Mouse (Mus musculus) hindbrain, embryonic 11.5 days (tissue): Measurements from ENCODE around the gene Rnf149. TPM values are rescaled to one million over a fixed set of nuclear protein-coding genes. Genes with fewer than 3 reads are reported as not detected.

ENCODE experiments used
- ATAC-seq: fragments of 200-750 bp; cut with Nextera tagmentation; 2 replicates; pipeline ENCODE4 v1.8.0; 2017; ENCODE audit warnings: mild to moderate bottlenecking, moderate TSS enrichment, moderate library complexity; ENCODE audit not compliant: low FRiP score
- DNase-seq: peaks from one replicate; pipeline ENCODE4 v3.0.0-alpha.2; 2015; ENCODE audit warnings: low spot score
- H3K27ac ChIP-seq: fragments of 300-500 bp; sonication (generic); 2 replicates; pipeline ENCODE4 v1.5.1; 2014; ENCODE audit warnings: mild to moderate bottlenecking, low read depth, low read length
- H3K27me3 ChIP-seq: fragments of 300-500 bp; sonication (generic); 2 replicates; pipeline ENCODE4 v1.6.1; 2014; ENCODE audit warnings: mild to moderate bottlenecking, low read length, moderate library complexity, mixed read lengths; ENCODE audit not compliant: control insufficient read depth, insufficient read depth
- H3K36me3 ChIP-seq: fragments of 300-500 bp; sonication (generic); 2 replicates; pipeline ENCODE4 v1.6.1; 2014; ENCODE audit warnings: mild to moderate bottlenecking, low read length, moderate library complexity, mixed read lengths; ENCODE audit not compliant: control insufficient read depth, insufficient read depth
- H3K4me1 ChIP-seq: fragments of 300-500 bp; sonication (generic); replicated peaks from 2 replicates; pipeline ENCODE4 v1.6.1; 2014; ENCODE audit warnings: low read length, mixed read lengths; ENCODE audit not compliant: control insufficient read depth, insufficient read depth
- H3K4me2 ChIP-seq: fragments of 300-500 bp; sonication (generic); replicated peaks from 2 replicates; pipeline ENCODE4 v1.6.1; 2014; ENCODE audit warnings: mild to moderate bottlenecking, low read depth, low read length
- H3K4me3 ChIP-seq: fragments of 300-500 bp; sonication (generic); 2 replicates; pipeline ENCODE4 v1.5.1; 2014; ENCODE audit warnings: low read depth, low read length
- H3K9ac ChIP-seq: fragments of 300-500 bp; sonication (generic); 2 replicates; pipeline ENCODE4 v1.6.1; 2014; ENCODE audit warnings: low read depth, low read length
- H3K9me3 ChIP-seq: fragments of 300-500 bp; sonication (generic); 2 replicates; pipeline ENCODE4 v1.6.1; 2016; ENCODE audit warnings: low read length; ENCODE audit not compliant: control insufficient read depth
- WGBS: fragments of 180-500 bp; shearing (Covaris S2); extraction: QIAGEN DNeasy Blood & Tissue Kit; methylation state at CpG from one replicate; pipeline ENCODE4 v1.1.7; 2014; 5-methylcytosine and 5-hydroxymethylcytosine counted together
- polyA plus RNA-seq: library from polyadenylated mRNA; unstranded; fragments of >200 nt; fragmentation: Nextera tagmentation; extraction: Ambion mirVana; gene quantifications from 2 replicates; pipeline ENCODE4 v1.2.1, GENCODE M21; 2014

Gene Rnf149
- polyA plus RNA-seq, 1 experiment from 2014 or later: 31.5 TPM

DNA sequence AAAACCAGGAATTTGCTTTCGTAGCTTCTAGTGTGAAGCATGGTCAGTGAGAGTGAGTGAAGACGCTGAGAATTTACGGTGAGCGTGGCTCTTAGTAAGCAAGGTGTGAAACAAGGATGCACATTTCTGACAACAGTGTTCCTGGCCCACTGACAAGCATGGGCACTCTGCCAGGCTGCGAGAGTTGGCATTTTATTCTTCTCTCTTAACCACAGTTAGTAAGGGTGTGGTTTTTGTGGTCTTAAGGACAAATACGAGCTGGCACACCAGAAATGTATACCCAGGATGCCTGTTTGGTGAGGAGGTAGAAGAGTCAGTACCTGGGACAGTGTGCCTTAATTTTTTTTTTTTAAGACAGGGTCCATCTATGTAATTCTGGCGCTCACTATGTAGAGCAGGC is 31.6 kb downstream of the Rnf149 start:
- no peaks in the 10 kb centered on the region for H3K4me1 ChIP-seq
- no peak overlapping the region for H3K9ac ChIP-seq
- DNase-seq: no peak
- no peak overlapping the region for H3K27ac ChIP-seq
- no peaks in the 10 kb centered on the region for H3K27me3 ChIP-seq
- H3K36me3 ChIP-seq: peaks cover 5% of the 10 kb centered on the region
- ATAC-seq: no peak
- no peaks in the 10 kb centered on the region for H3K9me3 ChIP-seq
- 93% methylated on average over 7 of the region's 7 CpGs for WGBS
- H3K4me2 ChIP-seq: no peak overlapping the region
- H3K4me3 ChIP-seq: no peak overlapping the region

GRCm38 (mm10) chr1:39540592-39540991 is 36.6 kb downstream of the Rnf149 start:
- DNase-seq (no peak), ATAC-seq (no peak)
- no peak overlapping the region for H3K4me2 ChIP-seq
- H3K36me3 ChIP-seq: peaks cover 18% of the 10 kb centered on the region
- H3K4me3 ChIP-seq: no peak overlapping the region
- 0 out of 2 replicates have a peak, but pooled peaks cover 5% of the 10 kb centered on the region for H3K4me1 ChIP-seq
- H3K9me3 ChIP-seq: no peaks in the 10 kb centered on the region
- no peak overlapping the region for H3K27ac ChIP-seq
- no peaks in the 10 kb centered on the region for H3K27me3 ChIP-seq
- H3K9ac ChIP-seq: no peak overlapping the region

GRCm38 (mm10) chr1:39537631-39538380 is 39.4 kb downstream of the Rnf149 start:
- 90% methylated on average over 10 of the region's 10 CpGs for WGBS
- peaks cover 18% of the 10 kb centered on the region for H3K36me3 ChIP-seq
- no peak overlapping the region for H3K27ac ChIP-seq
- H3K4me3 ChIP-seq: no peak overlapping the region
- H3K9me3 ChIP-seq: no peaks in the 10 kb centered on the region
- ATAC-seq (no peak), DNase-seq (no peak)
- no peak overlapping the region for H3K9ac ChIP-seq
- H3K27me3 ChIP-seq: no peaks in the 10 kb centered on the region
- 0 out of 2 replicates have a peak, but pooled peaks cover 5% of the 10 kb centered on the region for H3K4me1 ChIP-seq
- H3K4me2 ChIP-seq: no peak overlapping the region

DNA sequence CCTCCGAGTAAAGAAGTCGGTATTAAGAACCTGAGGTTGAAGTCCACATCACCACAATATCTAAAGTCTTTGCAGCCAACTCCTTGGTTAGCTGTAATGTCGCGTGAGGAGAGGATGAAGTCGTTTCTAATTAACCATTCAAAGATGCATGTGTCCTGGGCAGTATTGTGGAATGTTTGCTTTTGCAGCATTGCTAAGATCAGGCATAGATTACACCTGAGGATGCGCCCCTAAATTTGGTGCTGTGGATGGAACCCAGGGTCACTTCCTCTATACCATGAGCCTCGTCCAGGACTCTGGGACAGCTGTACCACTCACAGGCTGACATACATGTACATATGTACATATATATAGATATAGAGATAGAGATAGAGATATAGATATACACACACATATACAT is 40.5 kb downstream of the Rnf149 start:
- Histone ChIP-seq H3K36me3 (peaks cover 16% of the 10 kb centered on the region), H3K27ac (no peak overlapping the region), H3K4me2 (peak overlapping the region; percentile 91), H3K4me1 (0 out of 2 replicates have a peak, but pooled peaks cover 5% of the 10 kb centered on the region), H3K9me3 (no peaks in the 10 kb centered on the region), H3K27me3 (no peaks in the 10 kb centered on the region), H3K4me3 (peak overlapping the region; percentile 95), H3K9ac (peak overlapping the region; percentile 94)
- ATAC-seq (no peak), DNase-seq (no peak)
- WGBS: 45% methylated on average over 7 of the region's 7 CpGs

DNA sequence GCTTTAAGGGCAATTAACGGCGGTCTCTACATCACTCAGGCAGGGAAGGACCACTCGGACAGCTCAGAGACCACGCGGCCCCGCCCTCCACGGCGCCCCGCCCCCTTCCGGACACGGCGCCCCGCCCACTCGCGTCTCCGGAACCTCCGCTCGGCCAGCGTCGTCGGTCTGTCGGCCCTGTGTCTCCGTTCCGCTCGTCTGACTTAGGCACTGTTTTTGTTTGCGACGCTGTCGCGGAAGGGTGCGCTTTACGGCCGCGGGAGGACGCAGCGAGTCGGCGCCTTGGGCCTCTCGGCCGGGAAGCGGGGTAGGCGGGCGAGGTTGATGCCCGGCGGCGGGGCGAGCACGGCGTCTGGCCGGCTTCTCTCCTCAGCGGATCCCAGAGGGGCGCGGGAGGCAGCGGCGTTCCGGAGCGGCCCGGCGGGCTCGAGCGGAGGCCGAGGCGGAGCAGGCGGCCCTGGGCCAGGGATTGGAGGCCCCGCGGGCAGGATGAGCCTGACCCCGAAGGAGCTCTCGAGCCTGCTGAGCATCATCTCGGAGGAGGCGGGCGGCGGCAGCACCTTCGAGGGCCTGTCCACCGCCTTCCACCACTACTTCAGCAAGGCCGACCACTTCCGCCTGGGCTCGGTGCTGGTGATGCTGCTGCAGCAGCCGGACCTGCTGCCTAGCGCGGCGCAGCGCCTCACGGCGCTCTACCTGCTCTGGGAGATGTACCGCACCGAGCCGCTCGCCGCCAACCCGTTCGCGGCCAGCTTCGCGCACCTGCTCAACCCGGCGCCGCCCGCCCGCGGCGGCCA is 41.5 kb downstream of the Rnf149 start:
- peak overlapping the region; percentile 94 for H3K9ac ChIP-seq
- peak; percentile 100 for DNase-seq
- peak overlapping the region; percentile 91 for H3K4me2 ChIP-seq
- peak; percentile 93 for ATAC-seq
- H3K27ac ChIP-seq: peak overlapping the region; percentile 91
- peaks cover 15% of the 10 kb centered on the region for H3K36me3 ChIP-seq
- H3K9me3 ChIP-seq: no peaks in the 10 kb centered on the region
- H3K4me3 ChIP-seq: peak overlapping the region; percentile 95
- 0 out of 2 replicates have a peak, but pooled peaks cover 5% of the 10 kb centered on the region for H3K4me1 ChIP-seq
- WGBS: under 1% methylated on average over 92 of the region's 100 CpGs
- no peaks in the 10 kb centered on the region for H3K27me3 ChIP-seq

- DNase-seq: no peak
- Histone ChIP-seq H3K4me1 (0 out of 2 replicates have a peak, but pooled peaks cover 5% of the 10 kb centered on the region), H3K36me3 (peaks cover 6% of the 10 kb centered on the region), H3K9me3 (no peaks in the 10 kb centered on the region), H3K4me2 (peak within 1 kb of the TSS; percentile 91), H3K27me3 (no peaks in the 10 kb centered on the region), H3K9ac (peak within 1 kb of the TSS; percentile 94), H3K4me3 (peak within 1 kb of the TSS; percentile 95), H3K27ac (peak within 1 kb of the TSS; percentile 91)
- ATAC-seq: no peak
- 36% methylated on average over 13 of the region's 13 CpGs for WGBS
Measured at GRCm38 (mm10) chr1:39534831-39535230, 42.4 kb downstream of the Rnf149 start, which contains the start of gene Cnot11. Gene Cnot11 (plus strand): TSS chr1:39534992.

GRCm38 (mm10) chr1:39533917-39534316 is 43.3 kb downstream of the Rnf149 start:
- no peaks in the 10 kb centered on the region for H3K9me3 ChIP-seq
- WGBS: 29% methylated on average over 3 of the region's 3 CpGs
- H3K4me1 ChIP-seq: 0 out of 2 replicates have a peak, but pooled peaks cover 5% of the 10 kb centered on the region
- H3K27ac ChIP-seq: no peak overlapping the region
- no peak for ATAC-seq
- H3K27me3 ChIP-seq: no peaks in the 10 kb centered on the region
- no peaks in the 10 kb centered on the region for H3K36me3 ChIP-seq
- H3K4me3 ChIP-seq: no peak overlapping the region
- no peak for DNase-seq
- no peak overlapping the region for H3K4me2 ChIP-seq
- no peak overlapping the region for H3K9ac ChIP-seq

- no peaks in the 10 kb centered on the region for H3K36me3 ChIP-seq
- DNase-seq (no peak), ATAC-seq (no peak)
- no peak overlapping the region for H3K27ac ChIP-seq
- 72% methylated on average over 4 of the region's 4 CpGs for WGBS
- no peak overlapping the region for H3K4me3 ChIP-seq
- H3K4me1 ChIP-seq: no peaks in the 10 kb centered on the region
- H3K27me3 ChIP-seq: no peaks in the 10 kb centered on the region
- no peaks in the 10 kb centered on the region for H3K9me3 ChIP-seq
- no peak overlapping the region for H3K9ac ChIP-seq
- H3K4me2 ChIP-seq: no peak overlapping the region
Measured at GRCm38 (mm10) chr1:39531036-39531435, 46.2 kb downstream of the Rnf149 start.
